Mouse (Mus musculus): ENCODE data around the gene Lhpp. TPM values are rescaled to one million over a fixed set of nuclear protein-coding genes. Genes with fewer than 3 reads are reported as not detected.

The Lhpp gene
- polyA plus RNA-seq, 1 experiment from 2014 or later: 14.5 TPM

- H3K36me3 ChIP-seq (ENCODE audit: poor library complexity, severe bottlenecking): no peaks in the 10 kb centered on the region
- no peak for ATAC-seq
- no peak overlapping the region for H3K9ac ChIP-seq
- no peak overlapping the region for H3K4me2 ChIP-seq
- 59% methylated on average over 17 of the region's 17 CpGs for WGBS
- H3K4me1 ChIP-seq: 0 out of 2 replicates have a peak, but pooled peaks cover 5% of the 10 kb centered on the region
- no peaks in the 10 kb centered on the region for H3K9me3 ChIP-seq (replicated peaks)
- H3K27ac ChIP-seq: no peak overlapping the region
- no peaks in the 10 kb centered on the region for H3K27me3 ChIP-seq
- H3K4me3 ChIP-seq: no peak overlapping the region
Measured at GRCm38 (mm10) chr7:132673931-132674755, 63.7 kb downstream of the Lhpp start.

GRCm38 (mm10) chr7:132675922-132676321, 65.5 kb downstream of the Lhpp start:
- WGBS: 89% methylated on average over 2 of the region's 2 CpGs

GRCm38 (mm10) chr7:132679117-132679516, 68.7 kb downstream of the Lhpp start:
- no peaks in the 10 kb centered on the region for H3K27me3 ChIP-seq
- 71% methylated on average over 4 of the region's 4 CpGs for WGBS
- H3K27ac ChIP-seq: no peak overlapping the region
- no peak overlapping the region for H3K4me3 ChIP-seq
- no peaks in the 10 kb centered on the region for H3K36me3 ChIP-seq (ENCODE audit: poor library complexity, severe bottlenecking)
- ATAC-seq: no peak
- H3K4me2 ChIP-seq: no peak overlapping the region
- 0 out of 2 replicates have a peak, but pooled peaks cover 1% of the 10 kb centered on the region for H3K4me1 ChIP-seq
- H3K9ac ChIP-seq: no peak overlapping the region
- no peaks in the 10 kb centered on the region for H3K9me3 ChIP-seq (replicated peaks)

More at GRCm38 (mm10) chr7:132675922-132676321, 65.5 kb downstream of the Lhpp start:
- Histone ChIP-seq H3K27me3 (no peaks in the 10 kb centered on the region), H3K4me1 (0 out of 2 replicates have a peak, but pooled peaks cover 5% of the 10 kb centered on the region), H3K9ac (no peak overlapping the region), H3K4me3 (no peak overlapping the region), H3K36me3 (ENCODE audit: poor library complexity, severe bottlenecking) (no peaks in the 10 kb centered on the region), H3K4me2 (no peak overlapping the region), H3K9me3 (replicated peaks) (no peaks in the 10 kb centered on the region), H3K27ac (no peak overlapping the region)
- ATAC-seq: no peak

DNA sequence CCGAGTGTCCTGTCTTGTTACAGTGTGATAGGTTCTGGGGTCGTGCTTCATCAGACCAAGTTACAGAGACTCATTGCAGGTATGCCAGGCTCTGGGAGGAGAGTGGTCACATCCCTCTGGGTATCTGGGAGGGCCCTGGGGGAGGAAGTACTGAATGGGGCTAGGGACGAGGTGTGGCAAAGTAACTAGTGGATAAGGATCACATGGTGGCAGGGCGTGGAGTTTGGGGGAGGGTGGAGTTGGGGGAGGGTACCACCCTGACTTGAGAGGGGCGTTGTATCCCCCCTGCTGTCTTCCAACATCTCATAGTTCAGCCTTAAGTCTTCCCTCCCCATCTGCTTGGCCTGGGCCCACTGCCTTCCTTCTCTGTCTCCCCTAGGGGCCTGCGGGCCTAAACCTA, 69.1 kb downstream of the Lhpp start:
- 86% methylated on average over 6 of the region's 6 CpGs for WGBS
- H3K9me3 ChIP-seq (replicated peaks): no peaks in the 10 kb centered on the region
- ATAC-seq: no peak

DNA sequence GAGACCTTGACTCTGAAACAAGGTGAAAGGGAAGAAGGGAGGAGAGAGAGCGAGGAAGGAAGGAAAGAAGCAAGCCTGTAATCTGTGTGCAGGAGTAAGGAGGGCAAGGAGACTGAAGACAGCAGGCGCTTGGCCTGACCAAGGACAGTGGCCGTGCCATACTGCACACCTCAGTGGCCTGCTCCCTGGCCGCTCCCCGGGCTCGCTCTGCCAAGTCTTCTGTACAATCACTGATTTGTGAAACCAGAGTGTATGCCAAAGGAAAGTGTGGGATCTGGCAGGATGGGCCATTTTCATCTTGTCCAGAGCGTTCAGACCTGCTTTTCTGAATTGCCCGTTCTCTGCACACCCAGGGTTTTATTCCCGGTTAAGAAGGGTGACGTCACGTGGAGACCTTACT, 70.9 kb downstream of the Lhpp start:
- no peaks in the 10 kb centered on the region for H3K36me3 ChIP-seq (ENCODE audit: poor library complexity, severe bottlenecking)
- WGBS: 89% methylated on average over 11 of the region's 11 CpGs
- H3K27me3 ChIP-seq: no peaks in the 10 kb centered on the region
- H3K4me1 ChIP-seq: no peaks in the 10 kb centered on the region
- H3K9me3 ChIP-seq (replicated peaks): no peaks in the 10 kb centered on the region
- no peak overlapping the region for H3K9ac ChIP-seq
- H3K4me3 ChIP-seq: no peak overlapping the region
- no peak overlapping the region for H3K27ac ChIP-seq
- no peak for ATAC-seq
- no peak overlapping the region for H3K4me2 ChIP-seq

More for the DNA sequence above, 69.1 kb downstream of the Lhpp start:
- no peak overlapping the region for H3K9ac ChIP-seq
- no peaks in the 10 kb centered on the region for H3K4me1 ChIP-seq
- H3K4me2 ChIP-seq: no peak overlapping the region
- no peaks in the 10 kb centered on the region for H3K27me3 ChIP-seq
- no peak overlapping the region for H3K27ac ChIP-seq
- H3K36me3 ChIP-seq (ENCODE audit: poor library complexity, severe bottlenecking): no peaks in the 10 kb centered on the region
- no peak overlapping the region for H3K4me3 ChIP-seq

- H3K27ac ChIP-seq: no peak overlapping the region
- no peaks in the 10 kb centered on the region for H3K36me3 ChIP-seq (ENCODE audit: poor library complexity, severe bottlenecking)
- H3K4me1 ChIP-seq: no peaks in the 10 kb centered on the region
- H3K9ac ChIP-seq: no peak overlapping the region
- H3K27me3 ChIP-seq: no peaks in the 10 kb centered on the region
- H3K9me3 ChIP-seq (replicated peaks): no peaks in the 10 kb centered on the region
- ATAC-seq: no peak
- H3K4me3 ChIP-seq: no peak overlapping the region
- 88% methylated on average over 1 of the region's 1 CpGs for WGBS
- H3K4me2 ChIP-seq: no peak overlapping the region
Measured at GRCm38 (mm10) chr7:132681831-132682230, 71.4 kb downstream of the Lhpp start.

DNA sequence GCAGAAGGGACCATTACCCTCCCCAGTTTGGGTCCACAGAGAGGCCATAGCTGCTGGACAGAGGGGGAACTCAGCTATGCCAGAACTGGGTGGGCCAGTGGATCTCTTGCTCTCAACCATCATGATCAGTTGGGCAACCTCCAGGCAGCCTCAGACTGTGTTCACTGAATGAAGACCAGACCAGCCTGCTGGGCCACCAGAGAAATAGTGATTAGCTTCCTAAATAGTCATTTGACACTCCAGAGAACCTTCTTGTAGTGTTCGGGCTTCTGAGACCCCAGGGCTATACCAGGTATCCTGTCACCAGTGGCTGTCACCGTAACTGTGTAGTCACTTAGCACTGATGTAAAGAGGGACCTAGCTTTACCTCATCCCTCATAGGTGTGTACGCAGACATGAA, 71.9 kb downstream of the Lhpp start:
- H3K9me3 ChIP-seq (replicated peaks): no peaks in the 10 kb centered on the region
- H3K36me3 ChIP-seq (ENCODE audit: poor library complexity, severe bottlenecking): no peaks in the 10 kb centered on the region
- H3K27me3 ChIP-seq: no peaks in the 10 kb centered on the region
- H3K27ac ChIP-seq: no peak overlapping the region
- no peak for ATAC-seq
- 85% methylated on average over 3 of the region's 3 CpGs for WGBS
- no peak overlapping the region for H3K4me2 ChIP-seq
- no peak overlapping the region for H3K9ac ChIP-seq
- no peak overlapping the region for H3K4me3 ChIP-seq
- no peaks in the 10 kb centered on the region for H3K4me1 ChIP-seq

DNA sequence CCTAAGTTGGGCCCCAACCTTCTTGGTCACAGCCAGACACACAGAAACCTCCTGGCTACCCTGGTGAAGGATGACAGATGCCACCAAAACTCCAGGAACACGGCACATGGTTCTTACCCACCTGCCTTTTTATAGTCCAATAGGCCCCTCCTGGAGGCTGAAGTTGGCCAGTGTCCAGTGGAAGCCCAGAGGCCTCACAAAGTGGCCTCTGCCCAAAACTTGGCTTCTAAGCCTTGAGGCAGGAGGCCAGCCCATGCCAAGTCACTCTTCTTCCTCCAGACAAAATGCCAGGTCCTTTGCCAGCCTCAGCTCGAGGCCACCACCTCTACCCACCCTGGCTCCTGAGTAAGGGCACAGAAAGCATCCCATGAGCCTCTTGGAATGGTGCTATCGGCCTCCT, 72.5 kb downstream of the Lhpp start:
- Histone ChIP-seq H3K9ac (no peak overlapping the region), H3K9me3 (replicated peaks) (no peaks in the 10 kb centered on the region), H3K36me3 (ENCODE audit: poor library complexity, severe bottlenecking) (no peaks in the 10 kb centered on the region), H3K4me2 (no peak overlapping the region), H3K27ac (no peak overlapping the region), H3K27me3 (no peaks in the 10 kb centered on the region), H3K4me3 (no peak overlapping the region), H3K4me1 (no peaks in the 10 kb centered on the region)
- WGBS: 84% methylated on average over 3 of the region's 3 CpGs
- ATAC-seq: no peak

DNA sequence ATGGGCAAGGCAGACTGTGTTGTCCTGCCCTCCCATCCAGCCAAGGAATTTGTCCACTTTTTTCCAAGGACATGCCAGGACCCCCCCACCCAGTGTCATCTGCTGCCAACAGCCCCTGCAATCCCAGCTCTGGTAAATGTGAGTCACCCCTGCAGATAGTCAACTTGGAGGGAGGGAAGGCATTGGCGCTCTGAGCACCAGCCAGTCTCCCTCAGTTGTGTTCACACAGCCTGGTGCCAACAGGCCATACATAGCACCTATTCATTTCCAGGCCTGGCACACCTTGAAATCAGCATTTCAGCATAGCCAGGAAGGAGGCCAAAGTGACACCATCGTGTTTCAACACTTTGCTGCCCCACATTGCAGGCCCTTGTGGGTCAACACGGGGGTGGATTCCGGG, 73.5 kb downstream of the Lhpp start:
- WGBS: 92% methylated on average over 4 of the region's 4 CpGs
- no peak overlapping the region for H3K4me2 ChIP-seq

GRCm38 (mm10) chr7:132686515-132686914, 76.1 kb downstream of the Lhpp start:
- H3K27ac ChIP-seq: no peak overlapping the region
- H3K36me3 ChIP-seq (ENCODE audit: poor library complexity, severe bottlenecking): no peaks in the 10 kb centered on the region
- WGBS: 93% methylated on average over 3 of the region's 3 CpGs
- H3K4me1 ChIP-seq: no peaks in the 10 kb centered on the region
- no peaks in the 10 kb centered on the region for H3K9me3 ChIP-seq (replicated peaks)
- no peak overlapping the region for H3K4me3 ChIP-seq
- no peak for ATAC-seq
- H3K9ac ChIP-seq: no peak overlapping the region
- no peak overlapping the region for H3K4me2 ChIP-seq
- no peaks in the 10 kb centered on the region for H3K27me3 ChIP-seq

More for the DNA sequence above, 73.5 kb downstream of the Lhpp start:
- H3K4me1 ChIP-seq: no peaks in the 10 kb centered on the region
- no peaks in the 10 kb centered on the region for H3K27me3 ChIP-seq
- no peak for ATAC-seq
- H3K9me3 ChIP-seq (replicated peaks): no peaks in the 10 kb centered on the region
- H3K36me3 ChIP-seq (ENCODE audit: poor library complexity, severe bottlenecking): no peaks in the 10 kb centered on the region
- no peak overlapping the region for H3K4me3 ChIP-seq
- H3K9ac ChIP-seq: no peak overlapping the region
- H3K27ac ChIP-seq: no peak overlapping the region

DNA sequence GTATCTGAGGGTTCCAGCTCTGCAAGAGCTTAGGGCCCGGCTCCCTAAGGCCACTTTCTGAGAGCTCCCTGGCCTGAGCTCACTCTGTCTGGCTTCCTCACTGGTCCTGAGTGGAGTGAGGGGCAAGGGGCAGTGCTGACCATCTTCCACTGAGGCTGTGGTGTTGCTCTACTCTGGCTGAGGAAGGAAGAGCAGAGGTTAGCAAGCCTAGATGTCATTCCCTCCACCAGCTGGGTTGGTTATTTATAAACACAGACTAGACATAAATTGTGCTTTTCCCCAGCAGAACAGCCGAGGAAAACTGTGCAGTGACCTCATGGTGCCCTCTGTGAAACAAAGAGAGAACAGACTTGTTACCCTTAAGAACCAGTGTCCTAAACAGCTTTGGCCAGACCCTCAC, 77.5 kb downstream of the Lhpp start:
- H3K27me3 ChIP-seq: no peaks in the 10 kb centered on the region
- ATAC-seq: no peak
- no peak overlapping the region for H3K9ac ChIP-seq
- WGBS: 57% methylated on average over 2 of the region's 2 CpGs
- H3K27ac ChIP-seq: no peak overlapping the region
- H3K4me2 ChIP-seq: no peak overlapping the region
- no peak overlapping the region for H3K4me3 ChIP-seq
- H3K9me3 ChIP-seq (replicated peaks): no peaks in the 10 kb centered on the region
- H3K36me3 ChIP-seq (ENCODE audit: poor library complexity, severe bottlenecking): no peaks in the 10 kb centered on the region
- peaks cover 5% of the 10 kb centered on the region; the same call in 1 of the 2 replicates for H3K4me1 ChIP-seq

DNA sequence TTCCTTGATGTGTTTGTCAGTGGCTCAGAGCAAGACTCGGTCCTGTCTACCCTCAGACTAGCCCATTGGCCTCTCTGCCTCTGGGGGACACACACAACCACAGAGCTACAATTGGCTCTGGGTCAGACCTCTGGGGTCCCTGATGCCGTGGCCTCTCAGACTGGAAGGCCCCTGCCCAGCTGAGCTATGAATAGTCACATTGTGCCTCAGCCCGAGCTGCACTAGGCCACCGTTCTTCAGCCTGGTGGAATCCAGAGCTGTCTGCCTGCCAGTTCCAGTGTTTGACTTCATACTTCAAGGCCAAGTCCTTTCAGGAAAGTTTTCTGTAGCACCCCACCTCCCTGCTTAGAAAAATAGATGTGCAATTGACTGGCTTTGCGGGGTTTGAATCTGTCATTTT, 78.3 kb downstream of the Lhpp start:
- Histone ChIP-seq H3K36me3 (ENCODE audit: poor library complexity, severe bottlenecking) (no peaks in the 10 kb centered on the region), H3K27ac (no peak overlapping the region), H3K9me3 (replicated peaks) (no peaks in the 10 kb centered on the region), H3K4me3 (no peak overlapping the region), H3K4me1 (peaks cover 5% of the 10 kb centered on the region; the same call in 1 of the 2 replicates), H3K27me3 (no peaks in the 10 kb centered on the region), H3K9ac (no peak overlapping the region), H3K4me2 (no peak overlapping the region)
- no peak for ATAC-seq
- WGBS: 52% methylated on average over 5 of the region's 5 CpGs

GRCm38 (mm10) chr7:132689722-132690121, 79.3 kb downstream of the Lhpp start:
- H3K36me3 ChIP-seq (ENCODE audit: poor library complexity, severe bottlenecking): no peaks in the 10 kb centered on the region
- H3K27me3 ChIP-seq: no peaks in the 10 kb centered on the region
- H3K9ac ChIP-seq: no peak overlapping the region
- H3K4me1 ChIP-seq: peaks cover 5% of the 10 kb centered on the region; the same call in 1 of the 2 replicates
- H3K4me2 ChIP-seq: no peak overlapping the region
- H3K9me3 ChIP-seq (replicated peaks): peaks cover 1% of the 10 kb centered on the region; the same call in 1 of the 2 replicates
- WGBS: 83% methylated on average over 5 of the region's 5 CpGs
- H3K27ac ChIP-seq: no peak overlapping the region
- ATAC-seq: no peak
- no peak overlapping the region for H3K4me3 ChIP-seq

All from forebrain, embryonic 13.5 days (tissue).